Mouse (Mus musculus) hematopoietic stem cell, adult 5-6 weeks (primary cell): ENCODE measurements at regions not wholly inside any gene's neighbourhood (a gene's known extent, or its start where the extent isn't known, plus 50 kb on each side); places are given as distances from the start of the nearest gene placed in this dataset.

ENCODE experiments used
- ATAC-seq, 2 experiments: fragments of 125-278 bp in 1 of 2; replicated peaks in 1 of 2; 2 replicates each; pipeline ENCODE4 v1.8.0; 2016 to 2017; ENCODE audit warnings: inconsistent platforms in 2 of 2, mild to moderate bottlenecking in 2 of 2, moderate number of reproducible peaks in 2 of 2, low read depth in 1 of 2, moderate TSS enrichment in 1 of 2; ENCODE audit not compliant: low FRiP score in 2 of 2, poor library complexity in 2 of 2, severe bottlenecking in 2 of 2, insufficient read depth in 1 of 2, low TSS enrichment in 1 of 2

- ATAC-seq, result no peak
Observed at GRCm38 (mm10) chr14:71475656-71476055, 876.0 kb upstream of the Fam160b2 start.

GRCm38 (mm10) chr14:71473907-71474306 is 874.3 kb upstream of the Fam160b2 start:
- no peak for ATAC-seq

- ATAC-seq, result no peak
Observed at GRCm38 (mm10) chr14:71432364-71432763, 832.7 kb upstream of the Fam160b2 start.
